Mouse (Mus musculus): ENCODE results near the gene Dgcr6. TPM values are rescaled to one million over a fixed set of nuclear protein-coding genes. Genes with fewer than 3 reads are reported as not detected.

The Dgcr6 gene
- polyA plus RNA-seq, 1 experiment, result 102 TPM

DNA sequence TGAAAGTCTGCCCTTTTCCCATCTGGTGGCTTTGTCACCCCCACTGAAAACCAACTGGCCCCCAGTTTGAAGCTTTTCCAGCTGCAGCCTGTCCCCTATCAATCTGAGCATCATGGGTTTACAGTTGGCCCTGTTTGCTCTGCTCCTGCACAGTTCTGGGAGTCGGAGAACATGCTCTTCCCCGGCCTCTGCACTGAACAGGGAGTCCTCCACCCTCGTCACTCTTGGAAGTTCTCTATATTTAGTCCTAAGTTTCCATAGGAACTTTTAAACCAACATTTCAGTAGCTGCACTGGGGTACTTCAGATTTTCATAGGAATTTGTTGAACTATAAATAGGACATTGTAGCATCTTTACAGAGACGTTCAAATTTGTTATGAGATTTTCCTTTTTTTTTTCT lies 19.4 kb upstream of the Dgcr6 start:
- DNase-seq, result no peak
- Histone ChIP-seq H3K4me1 (ENCODE audit: control insufficient read depth, insufficient read depth, low read length) (no peaks in the 10 kb centered on the region), H3K27me3 (ENCODE audit: control insufficient read depth, insufficient read depth, low read length) (no peaks in the 10 kb centered on the region), H3K27ac (ENCODE audit: insufficient read depth, low read length) (no peak overlapping the region), H3K4me3 (replicated peaks; ENCODE audit: insufficient read depth, low read depth, low read length) (no peak overlapping the region)
- TF ChIP-seq CTCF (IDR thresholded peaks at IDR 0.05; ENCODE audit: borderline replicate concordance, insufficient read depth, low read depth, low read length) (no peak), POLR2A (IDR thresholded peaks at IDR 0.05; ENCODE audit: borderline replicate concordance, insufficient read depth, low read length) (no peak)
- 78% methylated on average over 4 of the region's 4 CpGs for WGBS

DNA sequence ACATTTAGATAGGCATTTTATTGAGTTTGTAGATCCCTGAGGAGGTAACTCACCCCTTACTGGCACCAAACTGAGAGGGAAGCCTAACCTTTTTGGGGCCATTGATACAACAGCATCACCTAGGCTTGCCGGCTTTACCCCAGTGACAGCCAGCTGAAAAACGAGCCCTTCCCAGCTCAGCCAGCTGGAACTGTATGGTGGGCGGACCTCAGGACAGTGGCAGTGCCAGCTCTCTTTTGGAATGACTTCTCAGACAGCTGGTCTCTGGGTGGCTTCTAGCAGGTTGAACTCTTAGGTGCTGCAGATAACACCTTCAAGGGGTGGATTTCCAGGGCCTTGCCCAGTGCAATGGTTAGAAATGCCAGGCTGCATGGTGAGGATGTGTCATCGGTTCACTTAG lies 18.4 kb upstream of the Dgcr6 start:
- no peak for TF ChIP-seq POLR2A (IDR thresholded peaks at IDR 0.05; ENCODE audit: borderline replicate concordance, insufficient read depth, low read length)
- TF ChIP-seq CTCF (IDR thresholded peaks at IDR 0.05; ENCODE audit: borderline replicate concordance, insufficient read depth, low read depth, low read length), result no peak
- 43% methylated on average over 4 of the region's 4 CpGs for WGBS

GRCm38 (mm10) chr16:18036425-18036955 lies 16.2 kb upstream of the Dgcr6 start:
- no peaks in the 10 kb centered on the region; the same call in 1 of the 2 replicates for H3K4me1 ChIP-seq (ENCODE audit: control insufficient read depth, insufficient read depth, low read length)
- H3K27ac ChIP-seq (ENCODE audit: insufficient read depth, low read length), result no peak overlapping the region
- no peaks in the 10 kb centered on the region for H3K27me3 ChIP-seq (ENCODE audit: control insufficient read depth, insufficient read depth, low read length)
- WGBS, result 28% methylated on average over 16 of the region's 16 CpGs
- TF ChIP-seq POLR2A (IDR thresholded peaks at IDR 0.05; ENCODE audit: borderline replicate concordance, insufficient read depth, low read length), result no peak
- peak; percentile 65; the same call in 1 of the 2 replicates for TF ChIP-seq CTCF (IDR thresholded peaks at IDR 0.05; ENCODE audit: borderline replicate concordance, insufficient read depth, low read depth, low read length)
- peak; percentile 36 to 55 for DNase-seq
- no peak overlapping the region for H3K4me3 ChIP-seq (replicated peaks; ENCODE audit: insufficient read depth, low read depth, low read length)

More for the DNA sequence above, 18.4 kb upstream of the Dgcr6 start:
- Histone ChIP-seq H3K27ac (ENCODE audit: insufficient read depth, low read length) (no peak overlapping the region), H3K27me3 (ENCODE audit: control insufficient read depth, insufficient read depth, low read length) (no peaks in the 10 kb centered on the region), H3K4me3 (replicated peaks; ENCODE audit: insufficient read depth, low read depth, low read length) (no peak overlapping the region), H3K4me1 (ENCODE audit: control insufficient read depth, insufficient read depth, low read length) (no peaks in the 10 kb centered on the region)
- no peak for DNase-seq

DNA sequence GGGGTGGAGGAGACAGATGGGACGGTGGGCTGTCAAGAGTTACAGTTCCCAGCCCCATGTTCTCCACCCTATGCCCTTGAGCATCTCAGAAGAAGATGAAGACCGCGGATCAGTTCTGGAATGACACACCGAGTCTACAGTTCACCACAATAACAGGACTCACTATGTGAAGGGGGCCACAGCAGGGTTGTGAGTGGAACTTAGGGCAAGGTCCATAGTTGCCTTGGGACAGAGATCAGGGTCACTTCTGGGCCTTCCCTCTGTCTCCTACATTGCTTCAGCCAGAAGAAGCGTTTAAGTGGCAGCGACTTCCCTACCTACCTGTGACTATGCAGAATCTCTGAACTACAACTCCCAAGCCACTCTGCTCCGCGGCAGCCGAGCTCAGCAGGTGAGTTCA lies 15.6 kb upstream of the Dgcr6 start:
- 50% methylated on average over 9 of the region's 9 CpGs for WGBS
- Histone ChIP-seq H3K4me3 (replicated peaks; ENCODE audit: insufficient read depth, low read depth, low read length) (no peak overlapping the region), H3K4me1 (ENCODE audit: control insufficient read depth, insufficient read depth, low read length) (no peaks in the 10 kb centered on the region; the same call in 1 of the 2 replicates), H3K27me3 (ENCODE audit: control insufficient read depth, insufficient read depth, low read length) (no peaks in the 10 kb centered on the region), H3K27ac (ENCODE audit: insufficient read depth, low read length) (no peak overlapping the region)
- DNase-seq, result no peak
- TF ChIP-seq POLR2A (IDR thresholded peaks at IDR 0.05; ENCODE audit: borderline replicate concordance, insufficient read depth, low read length), result no peak
- TF ChIP-seq CTCF (IDR thresholded peaks at IDR 0.05; ENCODE audit: borderline replicate concordance, insufficient read depth, low read depth, low read length), result no peak

GRCm38 (mm10) chr16:18044991-18045390 lies 7.7 kb upstream of the Dgcr6 start:
- Histone ChIP-seq H3K27me3 (ENCODE audit: control insufficient read depth, insufficient read depth, low read length) (no peaks in the 10 kb centered on the region), H3K4me3 (replicated peaks; ENCODE audit: insufficient read depth, low read depth, low read length) (no peak overlapping the region), H3K4me1 (ENCODE audit: control insufficient read depth, insufficient read depth, low read length) (no peaks in the 10 kb centered on the region; the same call in 1 of the 2 replicates), H3K27ac (ENCODE audit: insufficient read depth, low read length) (no peak overlapping the region)
- no peak for DNase-seq
- WGBS, result 59% methylated on average over 10 of the region's 10 CpGs
- no peak for TF ChIP-seq POLR2A (IDR thresholded peaks at IDR 0.05; ENCODE audit: borderline replicate concordance, insufficient read depth, low read length)
- no peak for TF ChIP-seq CTCF (IDR thresholded peaks at IDR 0.05; ENCODE audit: borderline replicate concordance, insufficient read depth, low read depth, low read length)

- WGBS, result 0% methylated on average over 3 of the region's 3 CpGs
- TF ChIP-seq CTCF (IDR thresholded peaks at IDR 0.05; ENCODE audit: borderline replicate concordance, insufficient read depth, low read depth, low read length) (peak; percentile 63; the same call in 1 of the 2 replicates), POLR2A (IDR thresholded peaks at IDR 0.05; ENCODE audit: borderline replicate concordance, insufficient read depth, low read length) (no peak)
- DNase-seq, result peak; percentile 35 to 38
- Histone ChIP-seq H3K27ac (ENCODE audit: insufficient read depth, low read length) (no peak overlapping the region), H3K4me3 (replicated peaks; ENCODE audit: insufficient read depth, low read depth, low read length) (no peak overlapping the region), H3K27me3 (ENCODE audit: control insufficient read depth, insufficient read depth, low read length) (no peaks in the 10 kb centered on the region), H3K4me1 (ENCODE audit: control insufficient read depth, insufficient read depth, low read length) (no peaks in the 10 kb centered on the region)
Observed at GRCm38 (mm10) chr16:18047660-18048059, 5.0 kb upstream of the Dgcr6 start.

DNA sequence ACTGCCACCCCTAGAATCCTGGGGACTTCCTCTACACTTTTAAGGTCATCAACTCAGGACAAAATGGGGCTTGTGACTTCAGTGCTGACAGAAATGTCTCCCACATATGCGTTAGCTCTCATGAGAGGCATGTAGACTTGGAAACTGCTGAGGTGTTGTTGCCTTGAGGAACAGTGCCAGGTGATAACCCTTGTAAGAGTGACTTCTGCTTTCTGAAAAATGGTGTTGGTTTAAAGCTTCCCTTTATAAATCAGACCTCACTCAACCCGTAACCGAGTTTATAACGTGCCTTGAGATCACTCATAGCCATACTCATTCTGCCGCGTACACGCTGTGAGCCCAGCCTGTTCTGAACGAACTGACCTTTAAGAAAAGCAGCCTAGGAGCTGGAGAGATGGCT lies 4.6 kb upstream of the Dgcr6 start:
- Histone ChIP-seq H3K4me3 (replicated peaks; ENCODE audit: insufficient read depth, low read depth, low read length) (no peak overlapping the region), H3K27ac (ENCODE audit: insufficient read depth, low read length) (no peak overlapping the region), H3K27me3 (ENCODE audit: control insufficient read depth, insufficient read depth, low read length) (no peaks in the 10 kb centered on the region), H3K4me1 (ENCODE audit: control insufficient read depth, insufficient read depth, low read length) (peaks cover 3% of the 10 kb centered on the region; the same call in 1 of the 2 replicates)
- TF ChIP-seq CTCF (IDR thresholded peaks at IDR 0.05; ENCODE audit: borderline replicate concordance, insufficient read depth, low read depth, low read length), result no peak
- TF ChIP-seq POLR2A (IDR thresholded peaks at IDR 0.05; ENCODE audit: borderline replicate concordance, insufficient read depth, low read length), result no peak
- 73% methylated on average over 8 of the region's 8 CpGs for WGBS
- no peak for DNase-seq

DNA sequence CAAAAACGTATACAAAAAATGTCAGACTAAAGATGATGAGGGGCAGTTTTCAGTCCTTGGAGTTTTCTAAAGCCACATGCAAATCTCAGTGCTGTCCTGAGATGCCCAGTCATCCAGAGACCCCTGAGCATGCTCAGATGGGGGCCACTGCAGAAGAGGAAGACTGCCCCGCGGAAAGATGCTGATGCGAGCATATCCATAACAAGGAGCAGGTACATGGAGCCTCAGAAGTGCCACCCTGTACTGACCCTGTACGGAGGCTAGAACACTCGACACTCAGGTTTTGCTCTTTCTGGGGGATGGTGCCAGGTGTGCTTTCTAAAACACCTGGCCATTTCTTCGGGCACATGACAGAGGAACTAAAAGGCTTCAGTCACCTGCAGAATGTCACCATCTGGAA lies 338 bp upstream of the Dgcr6 start:
- no peak for DNase-seq
- Histone ChIP-seq H3K4me1 (ENCODE audit: control insufficient read depth, insufficient read depth, low read length) (peaks cover 3% of the 10 kb centered on the region; the same call in 1 of the 2 replicates), H3K27ac (ENCODE audit: insufficient read depth, low read length) (no peak overlapping the region), H3K27me3 (ENCODE audit: control insufficient read depth, insufficient read depth, low read length) (no peaks in the 10 kb centered on the region), H3K4me3 (replicated peaks; ENCODE audit: insufficient read depth, low read depth, low read length) (no peak overlapping the region)
- 53% methylated on average over 7 of the region's 7 CpGs for WGBS
- TF ChIP-seq CTCF (IDR thresholded peaks at IDR 0.05; ENCODE audit: borderline replicate concordance, insufficient read depth, low read depth, low read length) (no peak), POLR2A (IDR thresholded peaks at IDR 0.05; ENCODE audit: borderline replicate concordance, insufficient read depth, low read length) (no peak)
